Mouse (Mus musculus): ENCODE data around the gene Mrpl33. TPM values are rescaled to one million over a fixed set of nuclear protein-coding genes. Genes with fewer than 3 reads are reported as not detected.

The Mrpl33 gene
- polyA plus RNA-seq, 1 experiment from 2014 or later: 300 TPM

DNA sequence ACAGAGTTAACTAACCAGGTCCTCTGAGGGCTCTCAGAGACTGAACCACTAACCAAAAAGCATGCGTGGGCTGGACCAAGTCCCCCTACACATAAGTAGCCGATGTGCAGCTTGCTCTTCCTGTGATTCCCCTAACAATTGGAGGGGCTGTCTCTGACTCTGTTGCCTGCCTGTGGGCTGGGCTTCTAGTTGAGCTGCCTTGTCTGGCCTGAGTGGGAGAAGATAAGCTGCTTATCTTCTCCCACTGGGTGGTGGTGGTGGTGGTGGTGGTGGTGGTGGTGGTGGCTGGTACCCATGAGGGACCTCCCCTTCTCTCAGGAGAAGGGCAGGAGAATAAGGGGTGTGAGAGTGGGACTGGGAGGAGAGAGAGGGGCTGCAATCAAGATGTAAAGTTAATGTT lies 89.3 kb downstream of the Mrpl33 start:
- Histone ChIP-seq H3K27ac (ENCODE audit: low read depth, low read length) (peak overlapping the region; percentile 66), H3K36me3 (ENCODE audit: control insufficient read depth, insufficient read depth, low read length) (no peaks in the 10 kb centered on the region), H3K9ac (ENCODE audit: low read depth, low read length) (no peak overlapping the region), H3K4me3 (ENCODE audit: low read depth, low read length) (no peak overlapping the region), H3K4me2 (peak overlapping the region; percentile 50), H3K27me3 (replicated peaks; ENCODE audit: control insufficient read depth, insufficient read depth, low read length) (no peaks in the 10 kb centered on the region), H3K4me1 (replicated peaks; ENCODE audit: control insufficient read depth, insufficient read depth, low read length) (peaks cover 6% of the 10 kb centered on the region), H3K9me3 (ENCODE audit: control insufficient read depth, low read length) (no peaks in the 10 kb centered on the region)
- 33% methylated on average over 2 of the region's 2 CpGs for WGBS
- ATAC-seq (replicated peaks; ENCODE audit: low FRiP score) (peak; percentile 99), DNase-seq (ENCODE audit: low spot score) (peak; percentile 38)

DNA sequence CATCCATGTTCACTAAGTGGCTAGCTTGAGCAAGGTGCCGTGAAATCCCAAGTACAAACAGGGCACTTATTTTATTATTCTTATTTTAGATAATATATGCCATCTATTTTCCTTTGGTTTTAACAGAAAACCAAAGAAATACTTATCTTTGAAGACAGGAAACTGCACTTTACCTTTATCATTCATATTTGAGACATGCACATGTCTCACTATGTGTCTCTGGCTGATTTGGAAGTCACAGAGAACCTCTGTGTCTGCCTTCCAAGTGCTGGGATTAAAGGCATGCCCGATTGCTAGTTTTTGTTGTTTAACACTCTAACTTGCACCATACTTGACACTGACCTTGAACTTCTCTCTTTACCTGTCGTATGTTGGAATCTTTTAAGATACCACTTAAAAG lies 91.2 kb downstream of the Mrpl33 start:
- 63% methylated on average over 3 of the region's 3 CpGs for WGBS
- DNase-seq (ENCODE audit: low spot score) (no peak), ATAC-seq (replicated peaks; ENCODE audit: low FRiP score) (peak; percentile 48; the same call in 1 of the 2 replicates)
- H3K4me1 ChIP-seq (replicated peaks; ENCODE audit: control insufficient read depth, insufficient read depth, low read length): peaks cover 6% of the 10 kb centered on the region
- H3K36me3 ChIP-seq (ENCODE audit: control insufficient read depth, insufficient read depth, low read length): no peaks in the 10 kb centered on the region
- H3K4me2 ChIP-seq: no peak overlapping the region
- no peaks in the 10 kb centered on the region for H3K27me3 ChIP-seq (replicated peaks; ENCODE audit: control insufficient read depth, insufficient read depth, low read length)
- H3K9ac ChIP-seq (ENCODE audit: low read depth, low read length): no peak overlapping the region
- H3K4me3 ChIP-seq (ENCODE audit: low read depth, low read length): no peak overlapping the region
- no peaks in the 10 kb centered on the region for H3K9me3 ChIP-seq (ENCODE audit: control insufficient read depth, low read length)
- no peak overlapping the region for H3K27ac ChIP-seq (ENCODE audit: low read depth, low read length)

- no peaks in the 10 kb centered on the region for H3K27me3 ChIP-seq (replicated peaks; ENCODE audit: control insufficient read depth, insufficient read depth, low read length)
- H3K4me2 ChIP-seq: no peak overlapping the region
- H3K9me3 ChIP-seq (ENCODE audit: control insufficient read depth, low read length): no peaks in the 10 kb centered on the region
- H3K4me3 ChIP-seq (ENCODE audit: low read depth, low read length): no peak overlapping the region
- H3K9ac ChIP-seq (ENCODE audit: low read depth, low read length): no peak overlapping the region
- H3K36me3 ChIP-seq (ENCODE audit: control insufficient read depth, insufficient read depth, low read length): no peaks in the 10 kb centered on the region
- H3K4me1 ChIP-seq (replicated peaks; ENCODE audit: control insufficient read depth, insufficient read depth, low read length): peaks cover 2% of the 10 kb centered on the region
- DNase-seq (ENCODE audit: low spot score): no peak
- no peak overlapping the region for H3K27ac ChIP-seq (ENCODE audit: low read depth, low read length)
- ATAC-seq (replicated peaks; ENCODE audit: low FRiP score): no peak
These were observed 96.5 kb downstream of the Mrpl33 start for GRCm38 (mm10) chr5:31693191-31693590.

DNA sequence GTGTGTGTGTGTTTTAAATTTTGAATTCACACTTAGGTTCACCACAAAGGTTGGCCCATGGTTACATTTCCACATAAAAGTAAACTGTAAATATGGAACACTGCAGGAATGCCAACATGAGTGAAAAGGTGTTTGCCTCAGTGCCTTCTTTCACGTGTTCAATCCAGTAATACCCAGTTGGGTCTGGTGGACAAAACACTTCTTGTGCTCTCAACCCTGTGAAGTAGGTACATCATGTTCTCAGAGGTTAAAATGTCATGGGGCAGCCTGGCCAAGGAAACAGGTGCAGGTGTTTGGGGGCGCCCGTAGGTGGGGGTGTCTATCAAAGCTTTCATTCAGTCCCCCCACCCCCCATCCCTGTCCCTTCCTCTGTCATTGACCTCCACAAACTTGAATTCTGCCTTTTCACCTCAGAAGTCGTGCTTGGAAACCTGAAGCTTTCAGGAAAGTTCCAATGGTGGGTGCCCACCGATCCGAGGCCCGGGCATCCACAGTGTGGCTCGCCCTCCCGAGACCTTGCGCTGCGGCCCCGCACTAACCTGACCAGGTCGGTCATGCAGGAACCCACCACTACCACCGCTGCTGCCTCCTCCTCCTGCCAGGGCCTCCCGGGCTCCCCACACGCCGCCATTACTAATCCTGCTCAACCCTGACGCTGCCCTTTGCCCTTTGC lies 100.4 kb downstream of the Mrpl33 start, which contains the start of gene Rbks:
TSS of gene Rbks (minus strand) at position 657 of the 673 bp plus-strand sequence.
- peak within 1 kb of the TSS; percentile 81 for H3K4me3 ChIP-seq (ENCODE audit: low read depth, low read length)
- H3K36me3 ChIP-seq (ENCODE audit: control insufficient read depth, insufficient read depth, low read length): no peaks in the 10 kb centered on the region
- H3K4me1 ChIP-seq (replicated peaks; ENCODE audit: control insufficient read depth, insufficient read depth, low read length): peaks cover 2% of the 10 kb centered on the region; the same call in 1 of the 2 replicates
- peak within 1 kb of the TSS; percentile 95 for H3K27ac ChIP-seq (ENCODE audit: low read depth, low read length)
- no peak for DNase-seq (ENCODE audit: low spot score)
- H3K9ac ChIP-seq (ENCODE audit: low read depth, low read length): peak within 1 kb of the TSS; percentile 83
- 9% methylated on average over 18 of the region's 18 CpGs for WGBS
- peak within 1 kb of the TSS; percentile 69 for H3K4me2 ChIP-seq
- H3K9me3 ChIP-seq (ENCODE audit: control insufficient read depth, low read length): no peaks in the 10 kb centered on the region
- H3K27me3 ChIP-seq (replicated peaks; ENCODE audit: control insufficient read depth, insufficient read depth, low read length): no peaks in the 10 kb centered on the region
- ATAC-seq (replicated peaks; ENCODE audit: low FRiP score): no peak

DNA sequence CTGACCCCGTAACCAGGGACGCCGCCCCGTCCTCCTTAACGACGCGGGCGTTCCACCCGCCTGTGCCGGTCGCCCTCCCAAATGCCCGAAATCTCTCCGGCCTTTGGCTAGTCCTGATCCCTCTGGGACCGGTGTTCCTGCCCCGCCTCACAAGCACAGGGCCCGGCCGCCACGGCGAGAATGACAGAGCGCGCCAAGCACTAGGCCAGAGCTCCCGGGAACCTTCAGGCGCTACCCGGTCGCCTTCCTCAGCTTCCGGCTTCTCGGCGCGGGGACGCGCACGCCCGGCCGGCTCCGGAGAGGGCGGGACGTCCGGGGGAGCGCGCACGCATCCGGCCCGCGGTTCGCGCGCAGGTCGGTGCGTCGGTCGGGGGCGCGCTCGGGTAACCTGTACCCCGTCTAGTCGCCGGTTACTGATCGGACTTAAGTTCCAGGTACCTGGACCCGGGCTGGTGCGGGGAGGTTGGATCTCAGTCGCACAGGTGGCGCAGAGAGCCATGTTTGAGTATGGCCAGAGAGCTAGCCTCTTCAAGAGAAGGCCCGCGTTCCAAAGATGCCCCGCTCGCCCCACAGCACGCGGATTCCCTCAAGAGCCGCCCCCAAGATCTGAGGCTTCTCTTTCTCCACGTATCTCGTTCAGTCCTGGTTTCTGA lies 101.0 kb downstream of the Mrpl33 start, which contains the start of gene Babam2:
TSS of gene Babam2 (plus strand) at position 41 of the 653 bp plus-strand sequence.
- peak within 1 kb of the TSS; percentile 95 for H3K27ac ChIP-seq (ENCODE audit: low read depth, low read length)
- H3K9me3 ChIP-seq (ENCODE audit: control insufficient read depth, low read length): no peaks in the 10 kb centered on the region
- ATAC-seq (replicated peaks; ENCODE audit: low FRiP score): peak; percentile 90
- peak within 1 kb of the TSS; percentile 69 for H3K4me2 ChIP-seq
- peak within 1 kb of the TSS; percentile 83 for H3K9ac ChIP-seq (ENCODE audit: low read depth, low read length)
- H3K36me3 ChIP-seq (ENCODE audit: control insufficient read depth, insufficient read depth, low read length): no peaks in the 10 kb centered on the region
- DNase-seq (ENCODE audit: low spot score): peak; percentile 98
- no peaks in the 10 kb centered on the region for H3K27me3 ChIP-seq (replicated peaks; ENCODE audit: control insufficient read depth, insufficient read depth, low read length)
- peaks cover 2% of the 10 kb centered on the region; the same call in 1 of the 2 replicates for H3K4me1 ChIP-seq (replicated peaks; ENCODE audit: control insufficient read depth, insufficient read depth, low read length)
- WGBS: under 1% methylated on average over 71 of the region's 71 CpGs
- peak within 1 kb of the TSS; percentile 81 for H3K4me3 ChIP-seq (ENCODE audit: low read depth, low read length)

- no peaks in the 10 kb centered on the region for H3K36me3 ChIP-seq (ENCODE audit: control insufficient read depth, insufficient read depth, low read length)
- ATAC-seq (replicated peaks; ENCODE audit: low FRiP score) (peak; percentile 75), DNase-seq (ENCODE audit: low spot score) (peak; percentile 81)
- WGBS: 3% methylated on average over 16 of the region's 16 CpGs
- H3K4me1 ChIP-seq (replicated peaks; ENCODE audit: control insufficient read depth, insufficient read depth, low read length): peaks cover 2% of the 10 kb centered on the region; the same call in 1 of the 2 replicates
- H3K4me2 ChIP-seq: peak overlapping the region; percentile 69
- peak overlapping the region; percentile 81 for H3K4me3 ChIP-seq (ENCODE audit: low read depth, low read length)
- H3K27ac ChIP-seq (ENCODE audit: low read depth, low read length): peak overlapping the region; percentile 95
- H3K9ac ChIP-seq (ENCODE audit: low read depth, low read length): peak overlapping the region; percentile 83
- H3K27me3 ChIP-seq (replicated peaks; ENCODE audit: control insufficient read depth, insufficient read depth, low read length): no peaks in the 10 kb centered on the region
- no peaks in the 10 kb centered on the region for H3K9me3 ChIP-seq (ENCODE audit: control insufficient read depth, low read length)
These were observed 101.6 kb downstream of the Mrpl33 start for GRCm38 (mm10) chr5:31698297-31698726.

DNA sequence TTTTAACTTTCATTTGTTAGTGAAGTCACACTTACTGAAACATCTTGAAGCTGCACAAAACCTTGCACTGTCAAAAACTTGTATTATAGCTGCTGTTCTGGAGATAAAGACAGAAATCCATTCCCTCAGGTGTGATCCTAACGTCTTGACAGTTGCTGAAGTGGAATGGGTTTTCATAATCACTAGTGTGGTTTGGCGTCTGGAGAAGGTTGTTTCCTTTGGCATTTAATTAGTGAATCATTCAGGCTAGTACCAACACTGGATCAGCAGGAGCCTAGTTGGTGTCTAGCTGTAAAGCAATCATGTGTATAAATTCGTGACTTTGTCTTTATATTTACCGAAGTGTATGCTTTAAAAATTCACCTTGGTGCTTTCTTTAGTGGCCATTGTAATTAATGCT lies 102.2 kb downstream of the Mrpl33 start:
- H3K4me3 ChIP-seq (ENCODE audit: low read depth, low read length): no peak overlapping the region
- no peak overlapping the region for H3K27ac ChIP-seq (ENCODE audit: low read depth, low read length)
- peak overlapping the region; percentile 69; the same call in 1 of the 2 replicates for H3K4me2 ChIP-seq
- H3K9ac ChIP-seq (ENCODE audit: low read depth, low read length): no peak overlapping the region
- DNase-seq (ENCODE audit: low spot score) (no peak), ATAC-seq (replicated peaks; ENCODE audit: low FRiP score) (no peak)
- no peaks in the 10 kb centered on the region for H3K9me3 ChIP-seq (ENCODE audit: control insufficient read depth, low read length)
- H3K4me1 ChIP-seq (replicated peaks; ENCODE audit: control insufficient read depth, insufficient read depth, low read length): peaks cover 2% of the 10 kb centered on the region; the same call in 1 of the 2 replicates
- WGBS: 58% methylated on average over 4 of the region's 4 CpGs
- H3K36me3 ChIP-seq (ENCODE audit: control insufficient read depth, insufficient read depth, low read length): no peaks in the 10 kb centered on the region
- H3K27me3 ChIP-seq (replicated peaks; ENCODE audit: control insufficient read depth, insufficient read depth, low read length): no peaks in the 10 kb centered on the region

- peaks cover 2% of the 10 kb centered on the region; the same call in 1 of the 2 replicates for H3K4me1 ChIP-seq (replicated peaks; ENCODE audit: control insufficient read depth, insufficient read depth, low read length)
- no peak for ATAC-seq (replicated peaks; ENCODE audit: low FRiP score)
These were observed 102.7 kb downstream of the Mrpl33 start for GRCm38 (mm10) chr5:31699397-31699796.

More at GRCm38 (mm10) chr5:31699397-31699796, 102.7 kb downstream of the Mrpl33 start:
- H3K36me3 ChIP-seq (ENCODE audit: control insufficient read depth, insufficient read depth, low read length): no peaks in the 10 kb centered on the region
- no peaks in the 10 kb centered on the region for H3K27me3 ChIP-seq (replicated peaks; ENCODE audit: control insufficient read depth, insufficient read depth, low read length)
- no peak overlapping the region for H3K27ac ChIP-seq (ENCODE audit: low read depth, low read length)
- no peak overlapping the region for H3K4me3 ChIP-seq (ENCODE audit: low read depth, low read length)
- no peak overlapping the region for H3K9ac ChIP-seq (ENCODE audit: low read depth, low read length)
- H3K9me3 ChIP-seq (ENCODE audit: control insufficient read depth, low read length): no peaks in the 10 kb centered on the region
- DNase-seq (ENCODE audit: low spot score): no peak
- no peak overlapping the region for H3K4me2 ChIP-seq
